Comparison of ENCODE assay signal across 7 mouse cellular contexts in the genomic region with DNA sequence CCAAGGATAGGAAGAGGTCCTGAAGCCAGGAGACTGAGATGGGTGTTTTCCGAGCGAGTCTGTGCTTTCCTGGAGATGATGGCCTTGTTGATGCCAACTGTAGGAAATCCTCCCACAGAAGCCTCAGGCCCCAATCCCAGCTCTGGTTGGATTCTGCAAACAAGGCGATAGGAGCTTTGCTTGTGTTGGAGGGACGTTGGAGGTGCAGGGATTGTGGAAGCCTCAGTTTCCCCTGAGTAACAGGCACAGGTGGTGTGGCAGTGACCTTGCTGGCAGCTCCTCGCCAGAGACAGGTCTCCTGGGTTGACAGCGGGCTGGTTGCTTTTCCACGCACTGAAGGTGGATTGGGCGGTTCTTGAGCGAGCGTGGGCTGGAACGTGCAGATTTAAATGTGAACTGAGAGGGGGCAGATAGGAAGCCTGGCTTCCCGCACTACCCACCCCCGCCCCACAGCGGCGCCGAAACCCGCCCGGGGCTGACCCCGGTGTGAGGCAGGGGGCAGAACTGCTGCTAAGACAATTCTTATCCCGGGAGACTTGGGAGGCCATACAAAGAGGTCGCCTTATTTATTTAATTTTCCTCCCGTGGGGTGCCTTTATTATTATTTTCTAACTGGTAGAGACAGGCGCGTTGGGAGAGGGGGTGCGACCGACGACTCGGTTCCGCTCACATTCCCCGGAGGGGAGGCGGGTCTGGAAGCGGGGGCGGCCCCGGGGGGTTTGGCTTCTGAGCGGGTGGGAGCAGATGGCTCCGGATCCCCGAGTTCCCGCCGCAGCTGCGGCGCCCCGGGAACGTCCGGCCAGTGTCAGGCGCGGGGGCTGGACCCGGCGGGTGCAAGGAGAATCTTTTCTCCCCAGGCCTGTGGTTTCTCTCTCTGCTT. TPM values are rescaled to one million over a fixed set of nuclear protein-coding genes. Genes with fewer than 3 reads are reported as not detected.
DNase-seq lines count a peak whose midpoint lies in the region; ATAC-seq and TF ChIP-seq lines count a peak whose summit lies in the region.

No protein-coding gene starts in this region.

- WGBS in lung, postnatal 0 days = 9% methylated on average over 48 of the region's 48 CpGs
- WGBS in embryonic facial prominence, embryonic 14.5 days = 3% methylated on average over 47 of the region's 48 CpGs
- WGBS in hindbrain, embryonic 10.5 days = 2% methylated on average over 48 of the region's 48 CpGs
- WGBS in liver, embryonic 16.5 days (ENCODE audit: insufficient replicate concordance) = 40% methylated on average over 48 of the region's 48 CpGs

- peaks cover 10% of the 10 kb centered on the region for H3K4me1 ChIP-seq in lung, postnatal 0 days (ENCODE audit: insufficient read depth, low read depth, low read length)
- peaks cover 20% of the 10 kb centered on the region for H3K4me1 ChIP-seq in embryonic facial prominence, embryonic 14.5 days (ENCODE audit: control insufficient read depth, insufficient read depth, low read length)
- H3K4me1 ChIP-seq in hindbrain, embryonic 10.5 days (replicated peaks) = peaks cover 64% of the 10 kb centered on the region
- peaks cover 20% of the 10 kb centered on the region for H3K4me1 ChIP-seq in liver, embryonic 16.5 days (ENCODE audit: control insufficient read depth, low read depth, low read length)

- 0 out of 2 replicates have a peak, but pooled peaks have one; percentile 21 for TF ChIP-seq CTCF in lung, postnatal 0 days (IDR thresholded peaks at IDR 0.05)

- H3K9ac ChIP-seq in lung, postnatal 0 days (replicated peaks; ENCODE audit: low read depth) = no peak overlapping the region
- peak overlapping the region; percentile 47; the same call in 1 of the 2 replicates for H3K9ac ChIP-seq in embryonic facial prominence, embryonic 14.5 days (ENCODE audit: low read depth, low read length)
- H3K9ac ChIP-seq in liver, embryonic 16.5 days (ENCODE audit: low read depth, low read length) = no peak overlapping the region

- DNase-seq in lung, postnatal 0 days (ENCODE audit: low spot score) = no peak
- DNase-seq in lung, postnatal 25 days (ENCODE audit: low spot score) = no peak
- no peak for DNase-seq in embryonic facial prominence, embryonic 14.5 days (ENCODE audit: low spot score)
- DNase-seq in hindbrain, embryonic 10.5 days (ENCODE audit: low spot score) = peak; percentile 38
- no peak for DNase-seq in thymus, postnatal 4 days
- no peak for DNase-seq in spleen, adult 18-20 months

- no peak for ATAC-seq in lung, postnatal 0 days
- ATAC-seq in embryonic facial prominence, embryonic 14.5 days (ENCODE audit: low read depth) = no peak
- ATAC-seq in liver, embryonic 16.5 days (ENCODE audit: low read depth) = no peak

- no peak overlapping the region for H3K27ac ChIP-seq in lung, postnatal 0 days (ENCODE audit: low read length)
- no peak overlapping the region for H3K27ac ChIP-seq in embryonic facial prominence, embryonic 14.5 days (replicated peaks; ENCODE audit: low read depth, low read length)
- H3K27ac ChIP-seq in hindbrain, embryonic 10.5 days = peak overlapping the region; percentile 47; the same call in 1 of the 2 replicates
- H3K27ac ChIP-seq in liver, embryonic 16.5 days (ENCODE audit: low read length) = no peak overlapping the region

- no peak for TF ChIP-seq EP300 in lung, postnatal 0 days (IDR thresholded peaks at IDR 0.05)

- no peaks in the 10 kb centered on the region for H3K9me3 ChIP-seq in lung, postnatal 0 days (ENCODE audit: low read length)
- H3K9me3 ChIP-seq in embryonic facial prominence, embryonic 14.5 days (ENCODE audit: control insufficient read depth, low read length) = no peaks in the 10 kb centered on the region
- no peaks in the 10 kb centered on the region for H3K9me3 ChIP-seq in hindbrain, embryonic 10.5 days
- no peaks in the 10 kb centered on the region for H3K9me3 ChIP-seq in liver, embryonic 16.5 days (replicated peaks; ENCODE audit: control insufficient read depth, low read length)

- H3K36me3 ChIP-seq in lung, postnatal 0 days (ENCODE audit: insufficient read depth, low read length) = no peaks in the 10 kb centered on the region
- no peaks in the 10 kb centered on the region for H3K36me3 ChIP-seq in embryonic facial prominence, embryonic 14.5 days (ENCODE audit: control insufficient read depth, insufficient read depth, low read length)
- no peaks in the 10 kb centered on the region for H3K36me3 ChIP-seq in hindbrain, embryonic 10.5 days
- no peaks in the 10 kb centered on the region for H3K36me3 ChIP-seq in liver, embryonic 16.5 days (ENCODE audit: control insufficient read depth, insufficient read depth)

- H3K27me3 ChIP-seq in lung, postnatal 0 days (replicated peaks; ENCODE audit: insufficient read depth, low read length) = peaks cover 61% of the 10 kb centered on the region
- peaks cover 77% of the 10 kb centered on the region for H3K27me3 ChIP-seq in embryonic facial prominence, embryonic 14.5 days (replicated peaks; ENCODE audit: control insufficient read depth, insufficient read depth, low read length)
- H3K27me3 ChIP-seq in hindbrain, embryonic 10.5 days (ENCODE audit: insufficient read depth, poor library complexity, severe bottlenecking) = peaks cover 94% of the 10 kb centered on the region
- peaks cover 30% of the 10 kb centered on the region for H3K27me3 ChIP-seq in liver, embryonic 16.5 days (ENCODE audit: control insufficient read depth, insufficient read depth, low read depth, low read length)

- H3K4me3 ChIP-seq in lung, postnatal 0 days (ENCODE audit: low read depth, low read length) = peak overlapping the region; percentile 23
- H3K4me3 ChIP-seq in embryonic facial prominence, embryonic 14.5 days (ENCODE audit: low read depth, low read length) = peak overlapping the region; percentile 63
- H3K4me3 ChIP-seq in hindbrain, embryonic 10.5 days = peak overlapping the region; percentile 78
- 0 out of 2 replicates have a peak overlapping the region, but pooled peaks have one; percentile 9 for H3K4me3 ChIP-seq in liver, embryonic 16.5 days (ENCODE audit: low read depth, low read length)

- peak overlapping the region; percentile 41 for H3K4me2 ChIP-seq in lung, postnatal 0 days (replicated peaks; ENCODE audit: low read depth, low read length)
- H3K4me2 ChIP-seq in embryonic facial prominence, embryonic 14.5 days (ENCODE audit: low read depth, low read length) = peak overlapping the region; percentile 99
- H3K4me2 ChIP-seq in liver, embryonic 16.5 days (ENCODE audit: low read depth, low read length) = peak overlapping the region; percentile 49

RNA-seq across cellular contexts. Expression of gene Agap2, which starts 6.1 kb away (rescaled TPM):
- polyA plus RNA-seq in lung, postnatal 0 days (2015; fragmentation: Nextera tagmentation; extraction: Ambion mirVana) = 0.04 and 0.32 TPM in 2 replicates
- 0.45 and 0.72 TPM in 2 replicates for polyA plus RNA-seq in embryonic facial prominence, embryonic 14.5 days (2014; fragmentation: Nextera tagmentation; extraction: Ambion mirVana)
- polyA plus RNA-seq in hindbrain, embryonic 10.5 days (2016; fragmentation: Nextera tagmentation; extraction: Ambion mirVana) = 0.12 and 0.33 TPM in 2 replicates
- polyA plus RNA-seq in liver, embryonic 16.5 days (2015; fragmentation: Nextera tagmentation; extraction: Ambion mirVana) = 0.71 and 1.2 TPM in 2 replicates

RNA-seq across cellular contexts. Expression of gene Tspan31, which starts 11.1 kb away (rescaled TPM):
- polyA plus RNA-seq in lung, postnatal 0 days (2015; fragmentation: Nextera tagmentation; extraction: Ambion mirVana) = 99.5 and 110 TPM in 2 replicates
- polyA plus RNA-seq in embryonic facial prominence, embryonic 14.5 days (2014; fragmentation: Nextera tagmentation; extraction: Ambion mirVana) = 51.8 and 53.6 TPM in 2 replicates
- polyA plus RNA-seq in hindbrain, embryonic 10.5 days (2016; fragmentation: Nextera tagmentation; extraction: Ambion mirVana) = 177 and 187 TPM in 2 replicates
- 87.4 and 96.7 TPM in 2 replicates for polyA plus RNA-seq in liver, embryonic 16.5 days (2015; fragmentation: Nextera tagmentation; extraction: Ambion mirVana)

RNA-seq across cellular contexts. Expression of gene Cdk4, which starts 17.8 kb away (rescaled TPM):
- 358 and 362 TPM in 2 replicates for polyA plus RNA-seq in lung, postnatal 0 days (2015; fragmentation: Nextera tagmentation; extraction: Ambion mirVana)
- polyA plus RNA-seq in embryonic facial prominence, embryonic 14.5 days (2014; fragmentation: Nextera tagmentation; extraction: Ambion mirVana) = 1,371 and 1,625 TPM in 2 replicates
- polyA plus RNA-seq in hindbrain, embryonic 10.5 days (2016; fragmentation: Nextera tagmentation; extraction: Ambion mirVana) = 2,665 and 2,802 TPM in 2 replicates
- polyA plus RNA-seq in liver, embryonic 16.5 days (2015; fragmentation: Nextera tagmentation; extraction: Ambion mirVana) = 293 and 317 TPM in 2 replicates

RNA-seq across cellular contexts. Expression of gene March9, which starts 21.2 kb away (rescaled TPM):
- polyA plus RNA-seq in lung, postnatal 0 days (2015; fragmentation: Nextera tagmentation; extraction: Ambion mirVana) = 0.63 and 0.86 TPM in 2 replicates
- 1.5 and 2.0 TPM in 2 replicates for polyA plus RNA-seq in embryonic facial prominence, embryonic 14.5 days (2014; fragmentation: Nextera tagmentation; extraction: Ambion mirVana)
- 1.2 and 1.6 TPM in 2 replicates for polyA plus RNA-seq in hindbrain, embryonic 10.5 days (2016; fragmentation: Nextera tagmentation; extraction: Ambion mirVana)
- polyA plus RNA-seq in liver, embryonic 16.5 days (2015; fragmentation: Nextera tagmentation; extraction: Ambion mirVana) = not detected in 2 replicates

RNA-seq across cellular contexts. Expression of gene Cyp27b1, which starts 33.1 kb away (rescaled TPM):
- 0.13 TPM in 1 of 2 replicates, not detected in the other for polyA plus RNA-seq in lung, postnatal 0 days (2015; fragmentation: Nextera tagmentation; extraction: Ambion mirVana)
- polyA plus RNA-seq in embryonic facial prominence, embryonic 14.5 days (2014; fragmentation: Nextera tagmentation; extraction: Ambion mirVana) = 0.13 and 0.29 TPM in 2 replicates
- 0.06 and 0.34 TPM in 2 replicates for polyA plus RNA-seq in hindbrain, embryonic 10.5 days (2016; fragmentation: Nextera tagmentation; extraction: Ambion mirVana)
- polyA plus RNA-seq in liver, embryonic 16.5 days (2015; fragmentation: Nextera tagmentation; extraction: Ambion mirVana) = 0.04 TPM in 1 of 2 replicates, not detected in the other

Comparison
In these comparisons a context has a peak if more than half of its experiments do, and no peak if none do; other contexts are left out.
1. H3K4me2 ChIP-seq: peak in every context shown above with its lines; median percentile 99 in embryonic facial prominence, embryonic 14.5 days; 49 in liver, embryonic 16.5 days; 41 in lung, postnatal 0 days.
2. H3K4me3 ChIP-seq: peak in every context shown above with its lines; median percentile 78 in hindbrain, embryonic 10.5 days; 63 in embryonic facial prominence, embryonic 14.5 days; 23 in lung, postnatal 0 days; 9 in liver, embryonic 16.5 days.